Mouse (Mus musculus): ENCODE measurements at regions not wholly inside any gene's neighbourhood (a gene's known extent, or its start where the extent isn't known, plus 50 kb on each side); places are given as distances from the start of the nearest gene placed in this dataset.
A peak's percentile ranks its signal among the peaks of the same experiment; 100 is the strongest.
"Not testable (repeated sequence)": the region's sequence is repeated elsewhere in the genome, so short reads cannot be mapped to it uniquely, and the experiment has no call there.

GRCm38 (mm10) chr9:33007456-33008063 is 371.5 kb downstream of the Ets1 start:
- no peak for DNase-seq (ENCODE audit: low spot score in 2 of 2)

DNA sequence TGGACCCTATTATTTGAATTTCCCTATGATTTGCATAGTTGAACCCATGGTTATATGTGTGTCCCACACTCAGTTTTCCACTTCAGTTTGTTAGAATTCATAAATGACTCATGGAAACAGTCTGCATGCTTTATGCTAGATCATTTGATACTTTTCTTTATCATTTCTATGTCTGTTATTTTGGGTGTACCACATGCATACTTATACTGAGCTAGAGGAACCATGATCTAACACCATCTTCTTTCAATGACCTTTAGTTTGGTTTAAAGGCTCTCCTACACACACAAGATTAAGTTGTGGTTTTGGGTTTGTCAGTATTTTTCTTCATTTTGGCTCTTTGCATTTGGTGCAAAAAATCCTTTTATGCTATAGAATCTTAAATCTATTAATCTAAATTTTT is 375.2 kb downstream of the Ets1 start:
- DNase-seq (ENCODE audit: low spot score in 2 of 2) = no peak

GRCm38 (mm10) chr9:33035401-33035800 is 399.4 kb downstream of the Ets1 start:
- no peak for DNase-seq (ENCODE audit: low spot score in 2 of 2)

DNA sequence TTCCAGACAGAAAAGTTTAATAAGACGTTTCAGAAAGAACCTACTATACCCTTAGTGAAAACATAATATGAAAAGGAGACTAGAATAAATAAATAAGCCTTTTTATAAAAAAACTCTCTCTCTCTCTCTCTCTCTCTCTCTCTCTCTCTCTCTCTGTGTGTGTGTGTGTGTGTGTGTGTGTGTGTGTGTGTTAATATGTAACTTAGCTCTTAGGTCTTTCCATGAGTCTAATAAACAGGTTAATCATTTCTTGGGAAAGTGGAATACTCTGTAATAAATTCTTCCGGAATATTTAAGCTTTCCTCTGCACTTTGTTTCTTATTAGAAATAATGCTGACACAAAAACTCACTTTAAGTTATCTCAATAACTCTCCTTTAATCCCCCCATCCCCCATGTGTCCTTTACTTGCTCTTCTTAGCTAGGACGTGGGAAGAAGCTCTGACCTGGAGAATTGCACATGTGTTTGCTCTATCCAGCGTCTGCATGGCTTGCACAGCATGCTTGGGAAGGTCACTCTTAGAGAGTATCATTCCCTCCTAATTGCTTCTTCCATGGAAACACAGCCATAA is 403.3 kb downstream of the Ets1 start:
- DNase-seq (ENCODE audit: low spot score in 2 of 2) = no peak

DNA sequence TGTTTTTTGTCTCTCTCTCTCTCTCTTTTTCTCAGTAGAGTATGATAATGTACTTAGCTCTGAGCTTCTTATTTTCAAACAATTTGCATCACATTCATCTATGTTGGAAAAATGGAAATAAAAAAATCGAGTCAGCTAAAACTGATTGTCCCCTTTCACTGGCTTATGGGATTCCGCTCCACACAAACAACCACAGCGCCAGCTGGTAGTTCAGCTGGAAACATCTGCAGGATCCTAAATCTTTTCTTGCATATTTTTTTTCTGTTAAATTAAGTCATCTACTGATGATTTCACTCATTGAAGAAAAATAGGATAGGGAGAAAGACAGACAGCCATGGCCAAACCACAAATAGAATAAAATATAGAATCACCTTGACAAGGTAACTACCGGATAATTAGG is 414.8 kb downstream of the Ets1 start:
- no peak for DNase-seq (ENCODE audit: low spot score in 2 of 2)

DNA sequence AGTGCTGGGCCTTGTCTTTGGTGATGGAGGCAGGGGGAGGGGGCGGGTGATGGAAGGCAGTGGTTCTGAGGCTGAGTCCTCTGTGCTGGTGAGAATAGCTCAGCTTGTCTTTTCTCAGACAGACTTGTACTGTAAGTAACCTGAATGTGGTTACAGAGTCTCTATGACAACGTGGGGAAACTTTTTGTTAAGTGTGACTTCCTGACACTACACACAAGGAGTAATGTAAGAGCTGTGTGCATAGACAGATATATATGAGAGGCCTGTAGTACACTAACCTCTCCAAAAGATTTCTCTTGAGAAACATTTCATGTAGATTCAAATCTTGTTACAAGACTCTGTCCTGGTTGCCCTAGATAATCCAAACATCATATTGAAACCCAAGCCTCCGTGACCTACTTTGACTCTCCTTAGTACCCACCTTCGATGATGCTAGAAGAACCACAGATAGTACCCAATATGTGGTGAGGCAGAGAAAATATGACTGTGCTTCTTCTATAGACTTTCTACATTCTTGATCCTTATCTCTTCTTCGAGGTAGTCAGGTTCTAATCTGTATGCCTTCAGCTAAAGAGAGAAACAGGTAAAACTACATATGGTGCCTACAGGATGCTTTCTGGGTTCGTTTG is 424.7 kb downstream of the Ets1 start:
- DNase-seq (ENCODE audit: low spot score in 2 of 2) = no peak

- DNase-seq (ENCODE audit: low spot score in 2 of 2) = peak; percentile 5 to 41
These were observed 426.5 kb downstream of the Ets1 start for GRCm38 (mm10) chr9:33062476-33062875.

GRCm38 (mm10) chr9:33065331-33065730 is 429.3 kb downstream of the Ets1 start:
- DNase-seq (ENCODE audit: low spot score in 2 of 2) = no peak

DNA sequence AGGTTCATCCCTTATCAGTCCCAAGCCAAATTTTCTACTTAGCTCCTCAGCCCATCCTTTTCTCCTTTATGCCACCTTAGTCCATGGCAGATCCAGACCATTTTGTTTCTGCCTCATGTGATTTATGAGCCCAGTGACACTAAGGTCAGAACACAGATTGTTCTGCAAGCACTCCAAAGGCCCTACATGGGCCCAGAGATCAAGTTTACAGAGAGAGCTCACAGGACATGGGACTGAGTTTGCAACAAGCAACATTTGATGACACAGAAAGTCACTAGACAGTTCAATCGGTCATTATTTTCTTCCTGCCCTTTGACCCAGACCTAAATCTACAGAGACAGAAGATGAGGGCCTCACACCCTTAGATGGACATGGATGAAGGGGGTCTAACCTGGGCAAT is 431.5 kb downstream of the Ets1 start:
- DNase-seq (ENCODE audit: low spot score in 2 of 2) = no peak

DNA sequence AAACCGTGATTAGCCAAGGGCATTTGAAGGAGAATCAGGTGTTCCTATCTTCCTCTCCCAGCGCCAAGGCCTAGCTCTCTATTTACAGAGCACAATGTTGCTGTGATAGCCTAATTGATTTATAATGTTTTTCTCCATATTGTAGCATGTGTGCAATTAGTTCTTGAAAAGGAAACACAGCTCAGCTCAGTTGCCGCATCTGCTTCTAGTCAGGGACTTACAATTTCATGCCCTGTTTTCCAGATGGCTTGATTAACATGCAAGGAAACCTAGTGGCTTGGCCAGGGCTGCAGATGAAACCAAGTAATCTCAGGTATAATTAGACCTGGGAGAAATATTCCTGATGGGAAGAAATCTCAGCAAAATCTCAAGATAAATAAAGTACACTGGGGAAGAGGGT is 434.1 kb downstream of the Ets1 start:
- DNase-seq (ENCODE audit: low spot score in 2 of 2) = no peak

DNA sequence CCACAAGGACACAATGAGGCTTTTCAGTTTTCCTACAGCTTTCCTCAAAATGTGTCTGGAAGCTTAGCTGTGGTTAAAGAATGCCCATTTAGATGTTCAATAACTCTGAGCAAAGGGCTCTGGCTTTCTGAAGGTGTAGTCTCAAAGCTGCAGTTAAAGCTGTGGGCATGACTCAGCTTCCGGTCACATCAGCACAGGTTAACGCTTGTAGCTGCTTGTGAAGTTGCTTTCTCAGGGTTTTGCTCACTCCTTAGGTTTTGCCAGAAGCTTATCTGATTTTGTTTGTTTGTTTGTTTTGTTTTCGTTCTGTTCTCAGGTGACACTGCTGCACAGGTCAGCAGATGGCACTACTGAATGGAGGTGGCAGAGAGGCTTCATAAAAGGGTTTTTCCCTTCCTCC is 444.2 kb downstream of the Ets1 start:
- no peak for DNase-seq (ENCODE audit: low spot score in 2 of 2)

- DNase-seq (ENCODE audit: low spot score in 2 of 2) = peak in 1 of 2 experiments; percentile 23
These were observed 444.8 kb downstream of the Ets1 start for GRCm38 (mm10) chr9:33080774-33081173.

GRCm38 (mm10) chr9:33089977-33090376 is 454.0 kb downstream of the Ets1 start:
- DNase-seq (ENCODE audit: low spot score in 2 of 2) = no peak

DNA sequence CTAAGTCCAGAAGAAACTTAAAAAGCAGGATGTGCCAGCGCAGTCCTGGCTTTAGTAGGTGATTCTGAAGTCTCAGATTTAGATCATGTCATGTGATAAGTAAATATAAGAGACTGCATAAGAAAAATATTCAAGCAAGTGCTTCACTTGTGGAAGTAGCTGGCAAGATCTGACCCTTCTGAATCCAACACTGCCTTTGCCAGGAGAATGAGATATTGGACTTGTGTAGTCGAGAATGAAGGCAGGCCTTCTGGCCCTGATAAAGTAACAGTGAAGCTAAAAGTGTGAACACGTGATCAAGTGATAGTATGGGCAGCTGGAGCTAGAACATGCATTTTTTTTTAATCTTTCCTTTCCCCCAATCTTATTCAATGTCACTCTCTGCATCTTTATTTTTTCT is 455.6 kb downstream of the Ets1 start:
- DNase-seq (ENCODE audit: low spot score in 2 of 2) = no peak

DNA sequence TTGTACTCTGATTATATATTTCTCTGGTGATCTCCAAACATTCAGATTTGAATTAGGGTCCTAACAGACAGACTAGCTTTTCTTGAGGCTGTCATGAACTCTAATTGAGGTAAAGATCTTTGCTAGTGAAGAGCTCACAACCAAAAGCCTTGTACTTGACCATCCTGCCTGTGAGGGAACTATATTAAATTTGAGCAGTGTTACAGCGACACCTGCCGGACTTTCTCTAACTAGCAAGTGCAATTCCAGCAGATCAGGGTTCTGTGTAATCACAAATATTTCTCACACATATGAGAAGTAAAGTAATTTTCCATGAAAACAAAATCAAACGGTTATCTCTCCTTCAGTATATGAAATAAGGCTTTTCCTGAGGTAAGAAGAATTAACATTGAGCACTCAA is 459.6 kb downstream of the Ets1 start:
- DNase-seq (ENCODE audit: low spot score in 2 of 2) = peak; percentile 7 to 82

- DNase-seq (ENCODE audit: low spot score in 2 of 2) = no peak
These were observed 465.2 kb downstream of the Ets1 start for GRCm38 (mm10) chr9:33101206-33101605.

DNA sequence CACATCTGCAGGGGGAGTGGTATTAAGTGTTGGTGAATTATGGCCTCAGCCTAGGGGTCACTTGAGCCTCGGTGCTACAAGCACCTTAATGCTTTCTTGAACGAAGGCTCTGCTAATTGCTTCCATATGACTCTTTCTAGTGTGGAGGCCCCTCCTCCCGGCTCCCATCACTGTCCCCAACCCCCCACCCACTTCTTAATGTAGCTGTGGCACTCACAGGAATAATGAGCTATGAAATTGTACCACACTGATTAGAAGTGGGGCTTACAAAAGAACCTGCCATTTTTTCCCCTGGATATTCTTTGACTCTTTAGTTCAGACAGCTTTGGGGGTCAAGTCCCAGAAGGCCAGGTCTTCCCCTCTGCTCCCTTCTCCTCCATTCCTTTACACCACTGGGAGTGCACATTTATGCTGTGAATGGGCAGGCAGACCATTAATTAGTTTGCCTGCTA is 468.6 kb downstream of the Ets1 start:
- no peak for DNase-seq (ENCODE audit: low spot score in 2 of 2)

DNA sequence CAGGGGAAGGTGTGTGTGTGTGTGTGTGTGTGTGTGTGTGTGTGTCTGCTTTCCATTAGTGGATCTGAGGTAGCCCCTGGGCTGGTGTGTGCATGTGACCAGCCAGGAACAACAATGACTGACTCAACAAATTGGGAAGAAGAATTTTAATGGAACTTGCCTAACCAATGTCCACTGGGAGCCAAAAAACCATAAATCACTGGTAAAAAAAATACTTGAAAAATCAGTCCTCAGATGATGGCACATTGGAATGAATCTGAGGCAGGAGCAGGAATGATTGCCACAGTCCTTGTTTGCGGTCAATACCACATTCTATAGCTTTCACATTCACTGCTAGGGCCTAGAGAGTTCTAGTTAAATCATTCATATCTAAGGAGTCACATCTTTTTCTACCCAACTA is 487.8 kb downstream of the Ets1 start:
- DNase-seq (ENCODE audit: low spot score in 2 of 2) = no peak

- no peak for DNase-seq (ENCODE audit: low spot score in 2 of 2)
These were observed 516.2 kb downstream of the Ets1 start for GRCm38 (mm10) chr9:33152186-33152585.

DNA sequence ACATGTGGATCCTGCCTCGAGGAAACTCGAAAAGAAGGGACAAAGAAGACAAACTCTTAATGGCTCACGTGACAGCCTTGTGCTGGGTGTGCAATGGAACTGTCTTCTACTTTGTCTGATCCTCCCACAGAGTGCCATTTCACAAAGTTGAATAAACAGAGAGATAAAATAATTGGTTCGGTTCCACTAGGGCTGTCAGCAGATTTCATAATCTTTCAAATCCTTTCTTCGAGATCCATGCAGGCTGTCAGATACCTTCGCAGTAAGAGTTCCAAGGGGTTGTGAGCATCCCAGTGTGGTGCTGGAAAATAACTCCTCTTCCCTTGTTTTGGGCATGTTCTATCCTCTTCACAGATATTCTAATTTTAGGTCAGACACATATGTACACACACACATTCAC is 532.1 kb downstream of the Ets1 start:
- no peak for DNase-seq (ENCODE audit: low spot score in 2 of 2)

DNA sequence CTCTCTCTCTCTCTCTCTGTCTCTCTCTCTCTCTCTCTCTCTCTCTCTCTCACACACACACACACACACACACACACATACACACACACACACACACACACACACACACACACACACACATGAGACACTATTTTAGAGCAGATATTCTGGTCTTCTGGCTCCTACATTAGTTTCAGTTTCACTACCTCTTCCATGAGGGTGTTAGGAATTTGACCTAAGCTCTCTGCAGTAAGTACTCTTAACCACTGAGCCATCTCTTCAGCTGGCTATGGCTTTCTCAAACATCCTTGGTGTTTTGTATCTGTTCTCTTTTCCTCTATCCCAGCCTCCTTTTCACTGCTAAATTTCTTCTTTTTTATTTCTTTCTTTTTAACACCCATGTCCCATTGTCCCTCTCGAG is 533.1 kb downstream of the Ets1 start:
- DNase-seq (ENCODE audit: low spot score in 2 of 2) = not testable (repeated sequence)

DNA sequence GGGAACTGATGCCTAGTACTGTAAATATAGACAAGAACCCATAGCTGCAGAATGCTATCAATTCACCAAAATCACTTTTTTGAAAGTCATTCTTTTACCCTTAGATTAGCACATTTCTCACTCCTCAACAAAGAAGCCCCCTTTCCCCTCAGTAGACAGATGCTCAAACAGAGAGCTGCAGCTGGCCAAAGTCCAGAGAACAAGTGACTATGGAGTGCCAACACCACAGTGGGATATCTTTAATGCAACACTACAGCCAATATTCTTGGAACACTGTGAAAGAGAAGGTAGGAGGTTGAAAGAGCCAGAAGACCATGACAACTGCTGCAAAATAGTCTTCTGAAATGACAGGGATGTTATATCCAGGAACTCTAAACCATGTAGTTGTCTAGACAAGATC is 544.0 kb downstream of the Ets1 start:
- DNase-seq (ENCODE audit: low spot score in 2 of 2) = no peak

DNA sequence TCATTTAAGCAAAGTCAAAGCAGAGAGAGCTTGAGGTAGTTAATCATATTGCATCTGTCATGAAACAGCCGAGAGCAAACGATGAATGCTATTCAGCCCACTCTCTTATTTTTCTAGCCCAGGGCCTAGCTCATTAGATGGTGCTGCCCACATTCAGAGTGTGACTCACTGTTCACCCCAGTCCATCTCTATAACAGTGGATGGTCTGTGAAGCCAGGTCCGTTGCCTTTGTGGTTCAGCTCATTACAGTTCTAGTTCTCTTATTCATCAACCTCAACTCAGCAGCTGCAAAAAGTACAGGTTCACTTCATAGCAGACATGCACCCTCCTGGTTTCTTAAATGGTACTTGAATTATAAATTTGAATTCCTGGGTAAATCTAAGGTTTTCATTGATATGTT is 551.2 kb downstream of the Ets1 start:
- DNase-seq (ENCODE audit: low spot score in 2 of 2) = no peak

GRCm38 (mm10) chr9:33209083-33209482 is 573.1 kb downstream of the Ets1 start:
- DNase-seq (ENCODE audit: low spot score in 2 of 2) = no peak

Data from left cerebral cortex, adult 9 months (tissue).